In the genomic region with DNA sequence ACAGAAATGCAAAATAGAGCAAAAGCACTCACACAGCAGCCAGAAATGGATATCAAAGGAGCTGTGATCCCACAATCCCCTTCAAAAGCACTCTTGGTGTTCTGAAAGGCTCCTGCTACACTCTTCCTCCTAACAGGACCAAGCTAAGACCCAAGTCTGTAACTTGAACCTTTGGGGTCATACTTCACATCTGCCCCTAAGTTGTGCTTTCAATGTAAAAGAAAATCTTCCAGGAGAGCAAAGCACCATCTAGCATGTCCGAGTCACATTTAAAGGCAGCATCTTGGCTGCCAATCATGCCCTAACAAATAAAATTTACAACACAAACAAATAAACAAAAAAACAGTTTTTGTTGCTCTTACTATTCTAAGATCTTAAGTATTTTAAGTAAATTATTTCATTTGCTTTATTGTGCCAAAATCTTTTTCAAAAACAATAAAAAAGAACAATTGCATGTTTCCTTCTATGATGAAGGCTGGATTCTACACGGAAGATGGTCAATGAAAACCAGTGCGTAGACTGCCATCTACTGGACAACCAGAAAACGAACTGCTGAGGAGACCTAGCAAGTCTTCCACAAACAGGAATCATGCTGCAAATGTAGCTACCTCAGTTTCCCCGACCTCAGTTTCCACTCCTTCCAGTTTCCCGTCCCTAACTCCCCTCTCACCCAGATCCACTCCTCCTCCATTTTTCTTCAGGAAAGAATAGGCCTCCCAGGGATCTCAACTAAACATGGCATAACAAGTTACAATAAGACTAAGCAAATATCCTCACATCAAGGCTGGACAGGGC, we compare ENCODE assay signal across 8 mouse cellular contexts. TPM values are rescaled to one million over a fixed set of nuclear protein-coding genes. Genes with fewer than 3 reads are reported as not detected.
A peak's percentile ranks its signal among the peaks of the same experiment; 100 is the strongest.
DNase-seq lines count a peak whose midpoint lies in the region; ATAC-seq lines count a peak whose summit lies in the region.

No protein-coding gene starts in this region.

- H3K27me3 ChIP-seq in hindbrain, embryonic 12.5 days: no peaks in the 10 kb centered on the region
- no peaks in the 10 kb centered on the region for H3K27me3 ChIP-seq in limb, embryonic 10.5 days (ENCODE audit: low read depth, poor library complexity, severe bottlenecking)

- no peak overlapping the region for H3K4me3 ChIP-seq in hindbrain, embryonic 12.5 days
- no peak overlapping the region for H3K4me3 ChIP-seq in limb, embryonic 10.5 days

- WGBS in hindbrain, embryonic 12.5 days: 17% methylated on average over 6 of the region's 6 CpGs
- 17% methylated on average over 6 of the region's 6 CpGs for WGBS in limb, embryonic 10.5 days

- no peak overlapping the region for H3K27ac ChIP-seq in hindbrain, embryonic 12.5 days
- no peak overlapping the region for H3K27ac ChIP-seq in limb, embryonic 10.5 days

- no peaks in the 10 kb centered on the region for H3K9me3 ChIP-seq in hindbrain, embryonic 12.5 days (replicated peaks)
- no peaks in the 10 kb centered on the region for H3K9me3 ChIP-seq in limb, embryonic 10.5 days (replicated peaks)

- no peak overlapping the region for H3K4me2 ChIP-seq in hindbrain, embryonic 12.5 days (replicated peaks)

- peak; percentile 24 to 79 for DNase-seq in adrenal gland, adult (ENCODE audit: inconsistent age in 2 of 2, low spot score in 1 of 2)
- DNase-seq in adrenal gland, adult 8-10 months: no peak
- peak; percentile 8 to 15 for DNase-seq in urinary bladder, adult 18-20 months (ENCODE audit: low spot score in 2 of 2)
- no peak for DNase-seq in urinary bladder, postnatal 10 days (ENCODE audit: low spot score)
- peak; percentile 84 for DNase-seq in embryo, embryonic 10.5 days (ENCODE audit: low spot score)
- peak; percentile 50 for DNase-seq in limb, embryonic 10.5 days (ENCODE audit: low spot score)

- H3K4me1 ChIP-seq in hindbrain, embryonic 12.5 days: no peaks in the 10 kb centered on the region
- H3K4me1 ChIP-seq in limb, embryonic 10.5 days: no peaks in the 10 kb centered on the region

- peak; percentile 22; the same call in 1 of the 2 replicates for ATAC-seq in hindbrain, embryonic 12.5 days (ENCODE audit: low FRiP score)
- 0 out of 2 replicates have a peak, but pooled peaks have one; percentile 44 for ATAC-seq in neutrophil, adult 5-6 weeks (ENCODE audit: extremely low read depth, insufficient number of reproducible peaks, low FRiP score, poor library complexity, severe bottlenecking)

- H3K9ac ChIP-seq in hindbrain, embryonic 12.5 days: no peak overlapping the region

- H3K36me3 ChIP-seq in hindbrain, embryonic 12.5 days: no peaks in the 10 kb centered on the region
- no peaks in the 10 kb centered on the region for H3K36me3 ChIP-seq in limb, embryonic 10.5 days

RNA-seq across cellular contexts. Expression of a gene that starts 53.0 kb away (rescaled TPM):
- total RNA-seq in adrenal gland, adult 8-10 months (2022): 100 to 1,000 TPM in 2 of 4 experiments, 10 to 100 TPM in 2; 72.1 to 307 (median 103) TPM
- polyA plus RNA-seq in hindbrain, embryonic 12.5 days (2016; fragmentation: Nextera tagmentation; extraction: Ambion mirVana): 15.3 and 17.3 TPM in 2 replicates
- 15.3 and 22.4 TPM in 2 replicates for polyA plus RNA-seq in limb, embryonic 10.5 days (2016; fragmentation: Nextera tagmentation; extraction: Ambion mirVana)
- 0.37 TPM in 1 of 2 replicates, not detected in the other for total RNA-seq in neutrophil, adult 5-6 weeks (2017)

Comparison
In these comparisons a context has a peak if more than half of its experiments do, and no peak if none do; other contexts are left out.
1. DNase-seq: peak in adrenal gland, adult (2 of 2), urinary bladder, adult 18-20 months (2 of 2), embryo, embryonic 10.5 days (single experiment) and limb, embryonic 10.5 days (single experiment); none in adrenal gland, adult 8-10 months (single experiment) and urinary bladder, postnatal 10 days (single experiment).
2. RNA of a gene that starts 53.0 kb away (total RNA-seq): 72.1 to 307 TPM in adrenal gland, adult 8-10 months; 0.37 TPM in neutrophil, adult 5-6 weeks; every median in the first group is over 10 times any median in the second.